12 mouse cellular contexts compared by ENCODE assay signal in the genomic region with DNA sequence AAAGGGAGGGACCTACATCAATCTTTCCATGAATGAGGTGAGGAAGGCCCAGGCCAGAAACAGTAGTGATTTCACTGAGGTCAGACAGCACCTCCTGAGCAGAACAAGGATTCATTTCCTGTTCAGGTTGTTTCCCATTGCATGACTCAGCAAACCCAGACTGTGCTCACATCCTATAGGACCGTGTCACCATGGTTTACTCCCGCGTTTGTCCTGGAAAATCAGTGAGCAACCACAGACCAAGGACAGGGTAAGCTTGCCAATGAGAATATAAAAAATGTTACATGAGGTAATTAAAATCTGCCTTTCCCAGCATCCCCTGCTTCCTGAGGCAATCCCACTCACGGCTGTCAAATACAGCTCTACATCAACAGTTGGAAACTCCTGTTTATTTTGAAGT.
DNase-seq lines count a peak whose midpoint lies in the region; ATAC-seq and TF ChIP-seq lines count a peak whose summit lies in the region.
"Had no signal": no experiment of that assay in that cellular context is flagged by ENCODE, and none has a peak within 500 bp of the region (broad histone marks: within the 10 kb centered on the region; RNA-seq: fewer than 3 reads in every experiment).

No protein-coding gene starts in this region.

- H3K9me3 ChIP-seq in stomach, postnatal 0 days (ENCODE audit: control insufficient read depth, low read length): no peaks in the 10 kb centered on the region
- H3K9me3 ChIP-seq: limb, embryonic 15.5 days had no signal

- no peak overlapping the region for H3K4me3 ChIP-seq in lung, adult 2 months (replicated peaks; ENCODE audit: extremely low read depth, low read depth, low read length)
- no peak overlapping the region for H3K4me3 ChIP-seq in stomach, postnatal 0 days (ENCODE audit: low read depth, low read length)
- H3K4me3 ChIP-seq: limb, embryonic 15.5 days had no signal

- no peak for TF ChIP-seq POLR2A in lung, adult 2 months (IDR thresholded peaks at IDR 0.05; ENCODE audit: borderline replicate concordance, extremely low read depth, low read depth, low read length)

- no peak overlapping the region for H3K4me2 ChIP-seq in stomach, postnatal 0 days (replicated peaks; ENCODE audit: low read depth)
- H3K4me2 ChIP-seq: limb, embryonic 15.5 days; midbrain, embryonic 11.5 days had no signal

- no peak overlapping the region for H3K27ac ChIP-seq in stomach, postnatal 0 days (replicated peaks)
- H3K27ac ChIP-seq: limb, embryonic 15.5 days had no signal

- no peaks in the 10 kb centered on the region for H3K36me3 ChIP-seq in stomach, postnatal 0 days (ENCODE audit: control insufficient read depth, insufficient read depth, low read length)
- H3K36me3 ChIP-seq: limb, embryonic 15.5 days had no signal

- H3K27me3 ChIP-seq in stomach, postnatal 0 days (ENCODE audit: control insufficient read depth, insufficient read depth, low read length): no peaks in the 10 kb centered on the region
- H3K27me3 ChIP-seq: limb, embryonic 15.5 days had no signal

- no peaks in the 10 kb centered on the region for H3K4me1 ChIP-seq in lung, adult 2 months (ENCODE audit: control insufficient read depth, insufficient read depth, low read length)
- no peaks in the 10 kb centered on the region for H3K4me1 ChIP-seq in stomach, postnatal 0 days (replicated peaks; ENCODE audit: control insufficient read depth, insufficient read depth)
- H3K4me1 ChIP-seq: limb, embryonic 15.5 days had no signal

- TF ChIP-seq CTCF in lung, adult 2 months (IDR thresholded peaks at IDR 0.05; ENCODE audit: insufficient read depth, low read length): no peak
- no peak for TF ChIP-seq CTCF in stomach, postnatal 0 days (IDR thresholded peaks at IDR 0.05; ENCODE audit: low read depth)

- TF ChIP-seq EP300 in stomach, postnatal 0 days (optimal IDR thresholded peaks at IDR 0.05): no peak

- peak; percentile 91 for ATAC-seq in stomach, postnatal 0 days (ENCODE audit: low FRiP score, low TSS enrichment)
- ATAC-seq: forebrain, embryonic 14.5 days had no signal

- H3K9ac ChIP-seq in stomach, postnatal 0 days (ENCODE audit: low read length): no peak overlapping the region
- H3K9ac ChIP-seq: limb, embryonic 15.5 days had no signal

- 38% methylated on average over 4 of the region's 4 CpGs for WGBS in lung, adult 2 months
- 40% methylated on average over 4 of the region's 4 CpGs for WGBS in stomach, postnatal 0 days

- peak; percentile 14 for DNase-seq in embryo, embryonic 10.5 days (ENCODE audit: low spot score)
- no peak for DNase-seq in embryo, embryonic 11 days
- peak; percentile 18 for DNase-seq in lung, postnatal 10 days
- DNase-seq in lung, adult 2 months: no peak
- DNase-seq in layer of hippocampus, adult 18-20 months (ENCODE audit: low spot score in 2 of 2): peak; percentile 35 to 70
- no peak for DNase-seq in stomach, postnatal 0 days (ENCODE audit: low spot score)
- DNase-seq in thymus, postnatal 36 days: no peak
- DNase-seq in B cell, adult 2 months: no peak
- DNase-seq: heart, postnatal 4 days had no signal

Comparison
In these comparisons a context has a peak if more than half of its experiments do, and no peak if none do; other contexts are left out.
1. DNase-seq: peak in embryo, embryonic 10.5 days (single experiment), lung, postnatal 10 days (single experiment) and layer of hippocampus, adult 18-20 months (2 of 2); none in embryo, embryonic 11 days (single experiment), lung, adult 2 months (single experiment), stomach, postnatal 0 days (single experiment), thymus, postnatal 36 days (0 of 2) and B cell, adult 2 months (0 of 2).